19 mouse cellular contexts compared by ENCODE assay signal in genomic region chr3:109818821-109819685, GRCm38 (mm10).
"Had no signal": no experiment of that assay in that cellular context is flagged by ENCODE, and none has a peak within 500 bp of the region (broad histone marks: within the 10 kb centered on the region; RNA-seq: fewer than 3 reads in every experiment).

No protein-coding gene starts in this region.

- H3K27ac ChIP-seq: liver, embryonic 12.5 days; liver, embryonic 14.5 days; midbrain, embryonic 10.5 days; midbrain, embryonic 12.5 days; neural tube, embryonic 13.5 days; neural tube, embryonic 15.5 days had no signal

- DNase-seq: lung, adult 2 months; lung, postnatal 4 days; midbrain, embryonic 14.5 days; retina, postnatal 1 day; right cerebral cortex, adult 18-20 months; right cerebral cortex, postnatal 25 days; right cerebral cortex, postnatal 4 days; spleen, adult 18-20 months; thymus, adult 18-20 months; thymus, postnatal 14 days; thymus, postnatal 36 days had no signal

- H3K9ac ChIP-seq: liver, embryonic 12.5 days; liver, embryonic 14.5 days; midbrain, embryonic 12.5 days; neural tube, embryonic 13.5 days; neural tube, embryonic 15.5 days had no signal

- H3K4me1 ChIP-seq: liver, embryonic 12.5 days; midbrain, embryonic 10.5 days; midbrain, embryonic 12.5 days; neural tube, embryonic 13.5 days; neural tube, embryonic 15.5 days had no signal

- H3K36me3 ChIP-seq: liver, embryonic 12.5 days; midbrain, embryonic 10.5 days; midbrain, embryonic 12.5 days; neural tube, embryonic 13.5 days; neural tube, embryonic 15.5 days had no signal

- H3K4me2 ChIP-seq: liver, embryonic 12.5 days; midbrain, embryonic 12.5 days; neural tube, embryonic 13.5 days; neural tube, embryonic 15.5 days had no signal

- ATAC-seq: liver, embryonic 12.5 days; midbrain, embryonic 16.5 days had no signal

- H3K27me3 ChIP-seq: liver, embryonic 12.5 days; midbrain, embryonic 12.5 days; neural tube, embryonic 13.5 days; neural tube, embryonic 15.5 days had no signal

- H3K4me3 ChIP-seq: liver, embryonic 12.5 days; midbrain, embryonic 10.5 days; midbrain, embryonic 12.5 days; myocyte; neural tube, embryonic 13.5 days; neural tube, embryonic 15.5 days had no signal

- H3K9me3 ChIP-seq: liver, embryonic 12.5 days; midbrain, embryonic 10.5 days; midbrain, embryonic 12.5 days; neural tube, embryonic 13.5 days; neural tube, embryonic 15.5 days had no signal
